Mouse (Mus musculus) left cerebral cortex, postnatal 10 days (tissue): Measurements from ENCODE around the gene Cactin. TPM values are rescaled to one million over a fixed set of nuclear protein-coding genes. Genes with fewer than 3 reads are reported as not detected.
A peak's percentile ranks its signal among the peaks of the same experiment; 100 is the strongest.

Experiments used
- DNase-seq, 2 experiments: peaks; one replicate each; pipeline ENCODE4 v3.0.0; 2021 to 2022; ENCODE audit warnings: low spot score in 2 of 2, mixed read lengths in 1 of 2; ENCODE audit errors: extremely low spot score in 1 of 2
- intact Hi-C: fragments of 180-260 bp; cut with DNase I; formaldehyde crosslinking; loops from one replicate; pipeline ENCODE4 v1.15.1; 2025
- total RNA-seq, 2 experiments: library from RNA; stranded (reverse); gene quantifications; 2 replicates each; pipeline ENCODE4 v1.2.3; 2021

Cactin gene
- total RNA-seq, 2 experiments from 2014 or later: 26.4 to 26.7 TPM

- intact Hi-C loops: no loop called here
- DNase-seq: no peak
Observed at GRCm38 (mm10) chr10:81293334-81294030, 27.4 kb upstream of the Cactin start.

- DNase-seq: peak in 1 of 2 experiments; percentile 49
- intact Hi-C loops: no loop called here
Observed at GRCm38 (mm10) chr10:81294442-81294841, 26.5 kb upstream of the Cactin start.

GRCm38 (mm10) chr10:81295185-81295584 is 25.7 kb upstream of the Cactin start:
- peak in 1 of 2 experiments; percentile 55 for DNase-seq

GRCm38 (mm10) chr10:81297246-81297645 is 23.7 kb upstream of the Cactin start:
- no peak for DNase-seq
- intact Hi-C loops: no loop called here

More at GRCm38 (mm10) chr10:81295185-81295584, 25.7 kb upstream of the Cactin start:
- intact Hi-C loops: no loop called here

- peak in 1 of 2 experiments; percentile 57 for DNase-seq
- intact Hi-C loops: no loop called here
Observed at GRCm38 (mm10) chr10:81297845-81298244, 23.1 kb upstream of the Cactin start.

GRCm38 (mm10) chr10:81298369-81299100 is 22.4 kb upstream of the Cactin start:
- intact Hi-C loops: no loop called here
- DNase-seq: peak in 1 of 2 experiments; percentile 48

- no peak for DNase-seq
- intact Hi-C loops: no loop called here
Observed at GRCm38 (mm10) chr10:81299585-81300351, 21.1 kb upstream of the Cactin start.

GRCm38 (mm10) chr10:81300352-81300907 is 20.5 kb upstream of the Cactin start:
- DNase-seq: no peak
- intact Hi-C loops: no loop called here

GRCm38 (mm10) chr10:81301321-81301720 is 19.6 kb upstream of the Cactin start:
- intact Hi-C loops: no loop called here
- no peak for DNase-seq

GRCm38 (mm10) chr10:81302288-81302687 is 18.6 kb upstream of the Cactin start:
- no peak for DNase-seq
- intact Hi-C loops: no loop called here

GRCm38 (mm10) chr10:81302781-81303218 is 18.1 kb upstream of the Cactin start:
- DNase-seq: peak in 1 of 2 experiments; percentile 69
- intact Hi-C loops: no loop called here

- DNase-seq: no peak
- intact Hi-C loops: no loop called here
Observed at GRCm38 (mm10) chr10:81303258-81303657, 17.6 kb upstream of the Cactin start.

- intact Hi-C loops: no loop called here
- no peak for DNase-seq
Observed at GRCm38 (mm10) chr10:81303761-81304160, 17.1 kb upstream of the Cactin start.

GRCm38 (mm10) chr10:81304597-81305238 is 16.2 kb upstream of the Cactin start:
- peak in 1 of 2 experiments; percentile 69 for DNase-seq
- intact Hi-C loops: no loop called here

GRCm38 (mm10) chr10:81305663-81306062 is 15.2 kb upstream of the Cactin start:
- DNase-seq: no peak
- intact Hi-C loops: no loop called here

- no peak for DNase-seq
- intact Hi-C loops: no loop called here
Observed at GRCm38 (mm10) chr10:81306173-81306668, 14.7 kb upstream of the Cactin start.

GRCm38 (mm10) chr10:81306837-81307682 is 13.8 kb upstream of the Cactin start:
- intact Hi-C loops: no loop called here
- peak in 1 of 2 experiments; percentile 38 for DNase-seq

- no peak for DNase-seq
- intact Hi-C loops: no loop called here
Observed at GRCm38 (mm10) chr10:81309571-81309970, 11.3 kb upstream of the Cactin start.
